Mouse (Mus musculus) brain, embryonic 14.5 days (tissue): ENCODE data around the gene Fam187a.

ENCODE experiments used
- CTCF ChIP-seq: fragments of 200-500 bp; IDR thresholded peaks from 2 replicates; pipeline ENCODE4 v1.5.1; 2012; ENCODE audit warnings: inconsistent platforms, mild to moderate bottlenecking, moderate library complexity, borderline replicate concordance; ENCODE audit not compliant: insufficient read depth, insufficient read length; ENCODE audit errors: extremely low read depth
- POLR2A ChIP-seq: fragments of 200-500 bp; IDR thresholded peaks from 2 replicates; pipeline ENCODE4 v1.6.1; 2012; ENCODE audit warnings: mild to moderate bottlenecking, inconsistent platforms, borderline replicate concordance; ENCODE audit not compliant: poor library complexity, insufficient read depth, insufficient read length, severe bottlenecking; ENCODE audit errors: extremely low read depth

DNA sequence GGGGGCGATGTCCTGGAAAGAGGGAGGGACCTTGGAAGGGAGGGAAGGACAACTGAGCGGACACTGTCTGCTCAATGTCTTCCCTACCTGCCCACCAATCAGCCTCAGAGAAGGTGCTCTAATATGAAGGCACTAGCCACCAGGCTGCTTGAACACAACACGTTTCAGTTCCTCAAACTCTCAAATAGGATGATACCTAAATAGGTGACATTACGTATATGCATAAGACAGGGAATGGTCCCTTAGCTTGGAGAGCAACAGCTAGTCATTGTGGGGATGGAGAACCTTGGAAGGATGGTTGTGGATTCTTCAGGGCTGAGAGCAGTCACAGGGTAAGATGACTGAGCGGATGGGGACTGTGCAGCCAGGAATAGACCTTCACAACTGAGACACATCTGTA is 2.5 kb downstream of the Fam187a start:
- TF ChIP-seq POLR2A (no peak), CTCF (no peak)
